Mouse (Mus musculus): ENCODE results near the gene Dnaja3. TPM values are rescaled to one million over a fixed set of nuclear protein-coding genes. Genes with fewer than 3 reads are reported as not detected.

Gene Dnaja3
- polyA plus RNA-seq, 1 experiment: 13.7 TPM

- Histone ChIP-seq H3K4me1 (ENCODE audit: control insufficient read depth, insufficient read depth, insufficient read length, low read length) (peaks cover 16% of the 10 kb centered on the region), H3K36me3 (ENCODE audit: control insufficient read depth, insufficient read depth, low read length) (peaks cover 11% of the 10 kb centered on the region), H3K27ac (ENCODE audit: insufficient read depth, low read depth, low read length) (peak overlapping the region; percentile 2; the same call in 1 of the 2 replicates), H3K27me3 (ENCODE audit: control insufficient read depth, insufficient read depth, low read length) (no peaks in the 10 kb centered on the region), H3K4me3 (ENCODE audit: low read depth, low read length) (no peak overlapping the region)
- WGBS: 77% methylated on average over 6 of the region's 6 CpGs
- no peak for TF ChIP-seq POLR2A (IDR thresholded peaks at IDR 0.05; ENCODE audit: low read depth, low read length)
- TF ChIP-seq CTCF (IDR thresholded peaks at IDR 0.05; ENCODE audit: extremely low read depth, insufficient read length, insufficient replicate concordance, low read depth, low read length): no peak
Observed at GRCm38 (mm10) chr16:4642937-4643336, 3.1 kb downstream of the Dnaja3 start.

- TF ChIP-seq CTCF (IDR thresholded peaks at IDR 0.05; ENCODE audit: extremely low read depth, insufficient read length, insufficient replicate concordance, low read depth, low read length) (no peak), POLR2A (IDR thresholded peaks at IDR 0.05; ENCODE audit: low read depth, low read length) (no peak)
- WGBS: 65% methylated on average over 11 of the region's 11 CpGs
- Histone ChIP-seq H3K36me3 (ENCODE audit: control insufficient read depth, insufficient read depth, low read length) (peaks cover 11% of the 10 kb centered on the region), H3K27me3 (ENCODE audit: control insufficient read depth, insufficient read depth, low read length) (no peaks in the 10 kb centered on the region), H3K4me3 (ENCODE audit: low read depth, low read length) (no peak overlapping the region), H3K4me1 (ENCODE audit: control insufficient read depth, insufficient read depth, insufficient read length, low read length) (peaks cover 16% of the 10 kb centered on the region), H3K27ac (ENCODE audit: insufficient read depth, low read depth, low read length) (peak overlapping the region; percentile 2; the same call in 1 of the 2 replicates)
Observed at GRCm38 (mm10) chr16:4643670-4644419, 4.1 kb downstream of the Dnaja3 start.

- Histone ChIP-seq H3K4me3 (ENCODE audit: low read depth, low read length) (no peak overlapping the region), H3K4me1 (ENCODE audit: control insufficient read depth, insufficient read depth, insufficient read length, low read length) (peaks cover 8% of the 10 kb centered on the region), H3K27me3 (ENCODE audit: control insufficient read depth, insufficient read depth, low read length) (no peaks in the 10 kb centered on the region), H3K36me3 (ENCODE audit: control insufficient read depth, insufficient read depth, low read length) (peaks cover 28% of the 10 kb centered on the region), H3K27ac (ENCODE audit: insufficient read depth, low read depth, low read length) (no peak overlapping the region)
- TF ChIP-seq CTCF (IDR thresholded peaks at IDR 0.05; ENCODE audit: extremely low read depth, insufficient read length, insufficient replicate concordance, low read depth, low read length): no peak
- TF ChIP-seq POLR2A (IDR thresholded peaks at IDR 0.05; ENCODE audit: low read depth, low read length): no peak
- WGBS: 87% methylated on average over 4 of the region's 4 CpGs
Observed at GRCm38 (mm10) chr16:4645867-4646266, 6.1 kb downstream of the Dnaja3 start.

GRCm38 (mm10) chr16:4646831-4647230 is 7.0 kb downstream of the Dnaja3 start:
- Histone ChIP-seq H3K27ac (ENCODE audit: insufficient read depth, low read depth, low read length) (no peak overlapping the region), H3K4me1 (ENCODE audit: control insufficient read depth, insufficient read depth, insufficient read length, low read length) (peaks cover 6% of the 10 kb centered on the region), H3K4me3 (ENCODE audit: low read depth, low read length) (no peak overlapping the region), H3K36me3 (ENCODE audit: control insufficient read depth, insufficient read depth, low read length) (peaks cover 33% of the 10 kb centered on the region), H3K27me3 (ENCODE audit: control insufficient read depth, insufficient read depth, low read length) (no peaks in the 10 kb centered on the region)
- WGBS: 94% methylated on average over 4 of the region's 4 CpGs
- TF ChIP-seq POLR2A (IDR thresholded peaks at IDR 0.05; ENCODE audit: low read depth, low read length): no peak
- TF ChIP-seq CTCF (IDR thresholded peaks at IDR 0.05; ENCODE audit: extremely low read depth, insufficient read length, insufficient replicate concordance, low read depth, low read length): no peak

- 76% methylated on average over 13 of the region's 13 CpGs for WGBS
- Histone ChIP-seq H3K27me3 (ENCODE audit: control insufficient read depth, insufficient read depth, low read length) (no peaks in the 10 kb centered on the region), H3K27ac (ENCODE audit: insufficient read depth, low read depth, low read length) (peak overlapping the region; percentile 16; the same call in 1 of the 2 replicates), H3K4me3 (ENCODE audit: low read depth, low read length) (no peak overlapping the region), H3K36me3 (ENCODE audit: control insufficient read depth, insufficient read depth, low read length) (peaks cover 38% of the 10 kb centered on the region), H3K4me1 (ENCODE audit: control insufficient read depth, insufficient read depth, insufficient read length, low read length) (peaks cover 4% of the 10 kb centered on the region)
- TF ChIP-seq POLR2A (IDR thresholded peaks at IDR 0.05; ENCODE audit: low read depth, low read length) (no peak), CTCF (IDR thresholded peaks at IDR 0.05; ENCODE audit: extremely low read depth, insufficient read length, insufficient replicate concordance, low read depth, low read length) (peak; percentile 5; the same call in 1 of the 2 replicates)
Observed at GRCm38 (mm10) chr16:4647651-4648141, 7.9 kb downstream of the Dnaja3 start.

- peaks cover 41% of the 10 kb centered on the region for H3K36me3 ChIP-seq (ENCODE audit: control insufficient read depth, insufficient read depth, low read length)
- H3K27ac ChIP-seq (ENCODE audit: insufficient read depth, low read depth, low read length): no peak overlapping the region
- no peaks in the 10 kb centered on the region for H3K27me3 ChIP-seq (ENCODE audit: control insufficient read depth, insufficient read depth, low read length)
- H3K4me1 ChIP-seq (ENCODE audit: control insufficient read depth, insufficient read depth, insufficient read length, low read length): no peaks in the 10 kb centered on the region
- no peak overlapping the region for H3K4me3 ChIP-seq (ENCODE audit: low read depth, low read length)
- 93% methylated on average over 28 of the region's 28 CpGs for WGBS
- TF ChIP-seq CTCF (IDR thresholded peaks at IDR 0.05; ENCODE audit: extremely low read depth, insufficient read length, insufficient replicate concordance, low read depth, low read length) (no peak), POLR2A (IDR thresholded peaks at IDR 0.05; ENCODE audit: low read depth, low read length) (no peak)
Observed at GRCm38 (mm10) chr16:4648416-4649023, 8.7 kb downstream of the Dnaja3 start.

GRCm38 (mm10) chr16:4649211-4649610 is 9.4 kb downstream of the Dnaja3 start:
- no peak for TF ChIP-seq POLR2A (IDR thresholded peaks at IDR 0.05; ENCODE audit: low read depth, low read length)
- no peak for TF ChIP-seq CTCF (IDR thresholded peaks at IDR 0.05; ENCODE audit: extremely low read depth, insufficient read length, insufficient replicate concordance, low read depth, low read length)
- H3K27ac ChIP-seq (ENCODE audit: insufficient read depth, low read depth, low read length): no peak overlapping the region
- 92% methylated on average over 5 of the region's 5 CpGs for WGBS
- no peaks in the 10 kb centered on the region for H3K4me1 ChIP-seq (ENCODE audit: control insufficient read depth, insufficient read depth, insufficient read length, low read length)
- no peak overlapping the region for H3K4me3 ChIP-seq (ENCODE audit: low read depth, low read length)
- H3K36me3 ChIP-seq (ENCODE audit: control insufficient read depth, insufficient read depth, low read length): peaks cover 44% of the 10 kb centered on the region
- no peaks in the 10 kb centered on the region for H3K27me3 ChIP-seq (ENCODE audit: control insufficient read depth, insufficient read depth, low read length)

Measured in small intestine, adult 2 months (tissue).